Mouse (Mus musculus): ENCODE results near the gene Mrps33. TPM values are rescaled to one million over a fixed set of nuclear protein-coding genes. Genes with fewer than 3 reads are reported as not detected.

Gene Mrps33
- total RNA-seq (2021): 100 to 1,000 TPM in 1 of 2 experiments, 10 to 100 TPM in 1; 92.0 to 104 TPM
- long read RNA-seq, experiment 1, transcript Mrps33-201 (3 exons, 1,107 nt): major isoform, 77 of 90 reads
- long read RNA-seq, experiment 1, partial matches to known transcripts: 2 of 90 reads
- long read RNA-seq, experiment 1, other reads (novel, unspliced or antisense): 8 of 90 reads
- long read RNA-seq, experiment 2, transcript Mrps33-201 (3 exons, 1,107 nt): major isoform, 83 of 103 reads
- long read RNA-seq, experiment 2, partial matches to known transcripts: 3 of 103 reads
- long read RNA-seq, experiment 2, other reads (novel, unspliced or antisense): 14 of 103 reads

DNA sequence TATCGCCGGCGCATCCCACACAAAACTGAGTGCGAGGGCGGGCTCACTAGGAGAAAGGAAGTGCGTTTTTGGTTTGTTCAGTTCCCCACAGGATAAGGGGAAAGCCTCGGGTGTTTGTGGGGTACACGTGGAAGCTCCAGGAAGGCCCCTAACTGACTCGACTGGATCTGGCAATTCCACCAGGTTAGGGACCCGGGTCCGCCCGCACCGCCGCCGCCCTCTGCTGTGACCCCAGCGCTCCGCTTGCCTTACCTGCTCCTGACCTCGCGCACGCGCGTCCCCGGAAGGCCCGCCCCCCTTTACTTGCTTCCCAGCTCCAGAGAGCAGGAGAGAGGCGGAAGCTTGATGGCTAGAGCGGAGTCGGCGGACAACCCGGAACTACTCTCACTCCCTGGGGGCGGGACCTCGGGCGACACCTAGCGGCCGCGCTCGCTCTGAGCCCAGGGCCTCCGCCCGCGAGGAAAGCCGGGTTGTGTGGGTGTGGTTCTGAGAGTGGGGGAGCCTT, at the start of gene Mrps33:
Mrps33 (minus strand) TSS at position 377 of the 505 bp plus-strand sequence.
- peak; percentile 98 to 99 for DNase-seq (ENCODE audit: low spot score in 2 of 2)

DNA sequence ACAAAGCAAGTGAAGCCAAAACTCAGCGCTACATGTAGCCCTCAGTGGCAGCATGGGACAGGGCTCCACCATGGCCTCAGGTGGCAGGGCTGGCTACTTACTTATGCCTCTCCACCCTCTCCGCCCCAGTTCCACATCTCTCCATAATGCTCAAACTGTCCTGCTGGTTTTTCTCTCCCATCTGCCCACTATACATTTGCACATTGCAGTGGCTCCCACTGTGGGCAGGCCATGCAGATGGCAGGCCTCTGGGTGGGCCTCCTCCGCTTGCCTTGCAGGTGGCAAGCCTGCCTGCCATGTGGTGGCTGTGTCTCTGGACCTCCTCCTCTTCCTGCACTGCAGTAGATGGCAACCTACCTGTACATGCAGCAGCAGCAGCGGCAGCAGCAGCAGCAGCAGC, 38.9 kb upstream of the Mrps33 start:
- DNase-seq (ENCODE audit: low spot score in 2 of 2): peak; percentile 15 to 42

DNA sequence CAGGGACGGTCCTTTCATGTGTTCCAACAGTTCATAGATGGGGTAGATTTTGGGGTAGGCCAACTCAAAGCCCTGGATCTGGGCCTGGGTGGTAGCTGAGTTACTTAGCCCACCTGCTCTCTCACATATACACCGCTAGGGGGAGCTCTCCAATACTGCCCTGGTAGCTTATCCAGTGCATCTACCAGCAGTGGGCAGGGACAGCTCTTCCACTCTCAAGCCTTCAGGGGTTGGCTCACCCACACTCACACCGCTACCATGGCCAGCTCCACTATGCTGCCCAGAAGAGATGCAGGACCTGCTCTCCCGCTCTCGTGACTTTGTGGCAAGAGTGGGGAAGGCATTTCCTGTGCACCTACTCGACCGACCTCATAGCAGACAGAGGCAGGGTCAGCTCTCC, 38.0 kb upstream of the Mrps33 start:
- no peak for DNase-seq (ENCODE audit: low spot score in 2 of 2)

DNA sequence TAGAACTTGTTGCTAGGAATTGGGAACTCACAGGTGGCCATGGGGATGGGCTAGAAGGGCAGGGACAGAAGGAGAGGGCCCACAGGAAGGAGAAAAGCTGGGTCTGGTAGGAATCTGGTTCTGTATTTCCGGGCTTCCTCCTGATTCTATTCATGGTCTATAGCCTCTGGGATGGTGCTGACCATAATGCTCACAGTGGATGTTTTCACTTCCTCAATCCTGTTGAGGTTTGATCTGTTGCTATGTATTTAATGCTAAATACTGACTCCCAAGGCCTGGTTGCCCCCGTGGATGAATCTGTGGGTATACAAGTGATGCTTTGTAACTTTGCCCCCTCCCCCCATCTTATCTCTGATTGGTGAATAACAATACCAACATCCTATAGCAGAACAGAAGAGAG, 36.8 kb upstream of the Mrps33 start:
- no peak for DNase-seq (ENCODE audit: low spot score in 2 of 2)

DNA sequence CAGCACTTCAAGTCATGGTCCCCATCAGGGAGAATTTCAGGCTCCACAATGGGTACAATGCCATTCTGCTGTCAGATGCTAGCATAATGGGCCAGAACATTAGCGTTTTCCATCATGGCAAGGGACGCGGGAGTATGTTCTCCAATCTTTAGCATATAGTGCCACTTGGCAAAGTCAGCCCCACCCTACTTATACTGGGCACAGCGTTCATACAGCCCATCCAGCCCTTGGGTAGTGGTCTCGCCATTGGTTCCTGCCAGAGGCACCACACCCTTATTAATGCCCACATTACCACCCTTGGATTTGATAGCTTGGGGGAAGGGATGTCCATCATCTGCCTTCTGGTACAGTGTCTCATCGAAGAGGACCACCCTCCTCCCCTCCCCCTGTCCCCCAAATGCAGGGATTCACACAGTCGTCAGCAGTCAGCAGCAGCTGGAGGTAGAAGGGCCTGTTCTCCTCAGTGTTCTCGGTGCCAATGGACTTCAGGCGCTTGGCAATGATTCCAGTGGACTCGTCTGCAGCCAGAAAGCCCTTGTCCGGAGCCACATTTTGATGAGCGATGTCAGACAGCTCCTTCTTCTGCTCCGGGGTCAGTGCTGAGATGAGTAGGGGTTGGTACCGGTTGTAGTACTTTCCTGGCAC, 33.0 kb upstream of the Mrps33 start:
- DNase-seq (ENCODE audit: low spot score in 2 of 2): no peak

DNA sequence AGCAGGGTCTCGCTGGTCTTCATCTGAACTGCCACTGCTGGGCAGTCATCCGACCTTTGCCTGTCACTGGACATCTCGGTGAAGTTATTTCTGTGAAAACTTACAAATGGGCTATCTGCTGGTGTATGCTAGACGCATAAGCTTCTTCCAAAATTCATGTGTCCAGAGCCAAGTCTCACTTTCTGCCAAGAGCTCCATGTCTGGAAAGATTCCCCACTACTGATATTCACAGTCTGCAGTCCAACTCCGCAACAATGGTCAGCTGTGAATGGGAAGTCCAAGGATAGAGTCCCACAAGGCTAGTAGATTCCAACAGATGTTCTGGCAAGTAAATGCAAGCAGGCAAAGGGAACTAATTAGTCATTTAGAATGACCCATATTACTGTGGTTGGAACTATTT, 17.9 kb upstream of the Mrps33 start:
- DNase-seq (ENCODE audit: low spot score in 2 of 2): no peak

DNA sequence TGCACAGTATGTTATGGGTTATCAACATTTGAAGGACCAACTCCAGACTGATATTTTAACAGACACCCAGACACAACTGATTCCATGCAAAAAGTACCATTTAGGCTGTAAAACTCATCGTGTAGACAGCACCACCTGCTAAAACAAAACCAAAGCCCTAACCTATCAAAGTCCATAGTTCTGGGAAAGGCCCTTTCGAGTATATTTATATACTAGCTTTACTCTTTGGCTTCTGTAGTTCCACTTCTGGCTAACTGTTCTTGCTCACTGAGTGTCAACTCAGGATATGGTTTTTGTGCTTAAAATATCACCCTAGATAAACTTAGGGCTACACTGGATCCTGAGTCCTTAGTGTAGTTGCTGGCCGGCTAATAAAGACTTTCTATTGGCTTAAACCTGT, 10.5 kb upstream of the Mrps33 start:
- DNase-seq (ENCODE audit: low spot score in 2 of 2): no peak

DNA sequence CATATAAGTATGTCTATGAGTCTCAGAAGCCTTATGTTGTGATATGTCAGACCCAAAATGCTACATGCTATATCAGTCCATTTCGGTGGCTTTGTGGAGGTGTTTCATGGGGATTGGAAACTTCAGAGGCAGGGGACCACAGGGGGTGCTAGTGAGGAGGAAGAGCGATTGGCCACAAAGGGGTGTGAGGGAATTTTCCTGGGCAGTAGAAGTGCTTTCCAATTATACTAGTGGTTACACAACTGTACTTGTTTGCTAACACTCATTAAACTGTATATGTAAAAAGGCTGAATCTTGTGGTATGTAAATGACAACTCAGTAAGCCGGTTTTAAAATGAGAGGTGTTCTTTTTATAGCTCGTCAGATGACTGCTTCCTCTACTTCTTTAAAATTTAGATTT, 8.1 kb upstream of the Mrps33 start:
- DNase-seq (ENCODE audit: low spot score in 2 of 2): no peak

DNA sequence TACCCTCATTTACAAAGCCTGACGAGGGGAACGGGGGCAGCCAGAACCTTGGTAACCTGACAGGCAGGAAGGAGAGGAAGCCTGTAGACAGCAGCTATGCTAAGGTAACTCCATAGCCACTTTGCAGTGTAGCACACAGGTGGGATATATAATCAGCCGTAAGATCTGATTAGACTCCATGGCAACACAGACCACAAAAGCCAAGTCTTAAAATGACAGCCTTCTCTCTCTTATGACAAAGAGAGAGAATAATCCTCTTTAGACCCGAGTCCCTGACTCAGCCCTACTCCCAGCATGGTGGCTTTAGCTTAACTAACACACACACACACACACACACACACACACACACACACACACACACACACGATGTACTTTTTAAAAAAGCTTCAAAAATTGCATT, 2.3 kb downstream of the Mrps33 start:
- no peak for DNase-seq (ENCODE audit: low spot score in 2 of 2)

DNA sequence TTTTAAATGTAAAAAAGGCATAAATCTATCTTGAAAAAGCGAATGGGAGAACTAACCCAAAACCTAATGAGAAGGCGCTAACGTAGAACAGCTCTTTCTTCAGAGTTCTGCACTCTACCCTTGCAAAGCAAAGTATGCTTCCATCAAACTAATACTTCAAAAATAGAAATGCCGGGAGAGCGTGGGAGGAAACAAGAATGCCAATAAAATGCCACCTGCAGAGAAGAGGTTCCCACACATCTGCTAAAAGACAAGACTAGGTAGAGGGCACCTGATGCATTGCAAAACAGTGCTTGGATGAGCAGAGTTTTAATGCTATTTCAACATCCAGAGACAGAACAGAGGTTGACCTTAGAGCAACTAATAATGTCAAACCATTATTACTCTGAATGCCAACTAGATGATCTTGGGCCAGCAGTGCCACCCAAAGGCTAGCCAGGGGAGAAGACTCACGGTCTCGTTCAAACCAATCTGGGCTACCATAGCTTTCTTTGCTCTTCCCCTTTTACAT, 3.7 kb downstream of the Mrps33 start:
- no peak for DNase-seq (ENCODE audit: low spot score in 2 of 2)

DNA sequence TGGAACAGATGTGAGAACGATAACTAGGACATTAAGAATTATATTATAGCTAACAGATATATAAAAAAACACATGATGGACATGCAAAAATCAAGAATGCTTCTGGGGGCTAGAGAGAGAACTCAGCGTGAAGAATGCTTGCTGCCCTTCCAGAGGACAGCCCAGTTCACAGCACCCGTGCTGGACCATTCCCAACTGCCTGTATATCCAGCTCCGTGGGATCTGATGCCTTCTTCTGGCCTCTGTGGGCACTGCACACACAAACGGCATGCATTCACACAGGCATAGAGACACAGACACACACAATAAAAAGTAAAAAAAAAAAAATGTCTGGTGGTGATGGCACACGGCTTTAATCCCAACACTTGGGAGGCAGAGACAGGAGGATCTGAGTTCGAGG, 4.5 kb downstream of the Mrps33 start:
- DNase-seq (ENCODE audit: low spot score in 2 of 2): no peak

DNA sequence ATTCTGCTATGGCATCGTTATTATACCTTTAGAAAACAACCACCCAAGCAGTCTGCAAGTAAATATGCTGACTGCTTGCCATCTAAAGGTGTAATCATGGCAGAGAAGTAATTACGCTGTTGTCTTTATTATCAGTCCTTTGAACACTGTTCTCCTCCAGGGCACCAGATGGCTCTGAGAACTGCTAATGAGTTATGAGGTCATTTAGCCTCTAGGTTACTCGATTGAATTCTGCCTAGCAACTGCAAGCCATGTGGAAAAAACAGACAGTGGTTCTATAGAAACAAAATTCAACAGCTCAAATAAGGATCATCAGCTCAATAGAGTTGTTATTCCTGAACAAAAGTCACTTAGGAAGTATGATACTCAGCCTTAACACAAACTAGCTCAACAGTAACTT, 4.9 kb downstream of the Mrps33 start:
- DNase-seq (ENCODE audit: low spot score in 2 of 2): no peak

DNA sequence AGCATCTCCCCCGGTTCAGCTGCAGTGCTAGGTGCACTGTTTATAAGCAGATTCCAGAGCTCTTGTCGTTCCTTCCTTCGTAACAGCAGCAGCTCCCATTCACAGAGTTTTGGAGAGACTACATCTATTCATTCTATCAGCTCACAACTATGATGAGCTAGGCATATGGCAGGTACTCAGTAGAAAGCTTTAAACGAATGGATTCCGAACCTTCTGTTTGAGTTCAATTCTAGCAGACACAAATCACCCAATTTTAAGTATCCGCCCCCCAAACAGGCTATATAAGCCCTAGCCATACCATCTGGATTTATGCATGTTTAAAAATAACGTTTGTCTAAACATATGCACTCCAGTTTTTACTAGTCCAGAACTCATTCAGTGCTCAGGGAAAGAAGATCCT, 9.8 kb downstream of the Mrps33 start:
- DNase-seq (ENCODE audit: low spot score in 2 of 2): no peak

DNA sequence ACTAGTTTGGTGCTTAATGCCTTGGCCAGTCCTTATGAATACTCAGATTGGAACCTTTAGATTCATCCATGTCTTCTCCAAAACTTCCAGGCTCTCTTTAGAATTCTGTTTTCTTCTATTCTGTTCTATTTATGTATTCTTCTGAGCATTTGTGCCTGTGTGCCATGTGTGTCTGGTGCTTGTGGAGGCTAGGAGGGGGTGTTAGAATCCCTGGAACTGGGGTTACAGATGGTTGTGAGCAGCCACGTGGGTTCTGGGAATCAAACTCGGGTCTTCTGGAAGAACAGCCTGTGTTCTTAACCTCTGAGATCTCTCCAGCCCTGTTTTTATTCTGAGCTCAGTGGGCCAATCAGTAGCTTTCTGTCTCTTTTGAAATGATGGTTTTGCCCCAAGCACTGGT, 13.7 kb downstream of the Mrps33 start:
- peak in 1 of 2 experiments; percentile 35 for DNase-seq (ENCODE audit: low spot score in 2 of 2)

DNA sequence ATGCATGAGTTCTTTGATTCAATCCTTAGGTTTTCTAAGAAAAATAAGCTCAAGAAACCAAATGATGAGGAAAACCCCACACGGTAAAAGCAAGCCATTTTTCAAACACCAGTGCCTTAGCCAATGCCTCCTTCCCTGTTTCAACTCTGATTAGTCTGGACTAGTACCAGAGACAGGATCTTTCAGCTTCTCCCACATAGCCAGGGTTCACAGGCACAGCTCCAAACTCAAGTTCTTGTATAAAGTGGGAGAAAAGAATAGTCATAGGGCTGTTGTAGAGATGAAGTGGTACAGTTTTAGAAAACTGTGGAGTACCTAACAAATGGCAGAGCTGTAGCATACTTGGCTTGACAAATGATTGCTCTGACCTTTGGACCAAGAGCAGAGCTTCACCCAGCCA, 14.6 kb downstream of the Mrps33 start:
- no peak for DNase-seq (ENCODE audit: low spot score in 2 of 2)

DNA sequence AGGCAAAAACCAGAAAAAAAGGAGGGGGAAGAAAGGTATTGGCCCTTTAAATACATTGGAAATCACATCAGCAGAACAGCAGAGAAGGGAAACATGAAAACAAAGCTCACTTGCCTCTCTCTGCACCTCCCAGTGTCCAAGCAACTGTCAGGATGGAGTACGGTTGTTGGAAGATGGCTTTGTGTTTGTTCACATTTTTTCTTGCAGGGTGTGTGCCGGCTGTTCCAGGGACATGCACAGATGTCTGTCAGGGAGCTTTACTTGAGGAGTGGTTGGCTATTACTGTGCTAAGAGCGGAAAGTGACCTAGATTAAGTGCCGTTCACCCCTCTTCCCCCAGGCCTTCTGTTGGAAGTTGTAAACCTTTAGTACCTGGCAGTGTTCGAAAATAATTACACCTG, 19.0 kb downstream of the Mrps33 start:
- no peak for DNase-seq (ENCODE audit: low spot score in 2 of 2)

DNA sequence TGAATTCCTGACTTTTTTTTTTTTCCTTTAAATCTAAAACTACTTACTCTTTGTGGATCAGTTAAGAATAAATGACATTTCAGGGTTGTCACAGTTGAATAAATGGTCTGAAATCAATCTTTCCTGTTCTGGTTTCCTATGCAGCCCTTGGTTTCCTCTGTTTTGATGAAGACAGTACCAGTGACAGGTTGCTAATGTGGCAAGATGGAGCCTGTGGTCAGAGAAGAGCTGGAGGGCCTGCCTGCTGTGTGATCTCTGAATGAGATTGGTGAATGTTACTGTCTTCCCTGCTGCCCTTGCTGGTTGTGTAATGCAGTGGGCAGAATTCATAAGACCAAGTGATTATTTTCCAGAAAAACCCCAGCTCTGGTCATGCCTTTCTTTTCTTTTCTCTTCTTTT, 22.4 kb downstream of the Mrps33 start:
- no peak for DNase-seq (ENCODE audit: low spot score in 2 of 2)

DNA sequence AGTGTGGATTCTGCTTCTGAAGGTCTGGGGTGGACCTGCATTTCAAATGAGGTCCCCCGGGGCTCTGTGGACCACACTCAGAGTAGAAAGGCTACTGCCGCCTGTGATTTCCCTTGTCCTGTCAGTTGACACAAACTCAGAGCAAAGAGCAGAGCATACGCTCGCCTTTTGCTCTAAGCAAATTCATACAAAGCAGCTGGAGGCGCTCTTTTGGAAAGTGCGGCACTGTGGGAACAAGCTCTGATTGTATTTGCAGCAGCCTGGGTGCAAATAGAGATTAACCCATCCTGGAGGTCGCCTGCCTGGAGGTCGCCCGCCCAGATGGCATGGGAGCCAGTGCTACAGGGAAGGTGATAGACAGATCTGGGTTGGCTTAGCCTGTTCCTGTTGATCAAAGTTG, 23.0 kb downstream of the Mrps33 start:
- DNase-seq (ENCODE audit: low spot score in 2 of 2): no peak

DNA sequence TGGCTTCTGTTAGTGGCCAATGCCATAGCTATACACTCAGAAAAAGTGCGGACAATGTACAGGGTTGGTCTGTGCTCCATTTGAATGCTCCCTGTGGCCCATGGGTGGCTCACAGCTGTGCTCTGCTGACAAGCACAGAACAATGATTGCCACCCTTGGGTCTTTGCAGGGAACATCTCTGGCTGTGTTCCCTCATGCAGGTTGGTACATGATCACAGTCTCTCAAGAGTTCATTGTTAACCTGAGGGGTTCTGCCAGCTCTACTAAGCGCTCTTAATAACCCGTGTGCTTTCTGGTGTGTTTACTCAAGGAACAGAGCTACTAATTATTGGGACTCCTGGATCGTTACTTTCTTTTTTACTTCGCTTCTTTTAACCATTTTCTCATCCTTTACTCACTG, 24.8 kb downstream of the Mrps33 start:
- DNase-seq (ENCODE audit: low spot score in 2 of 2): no peak

DNA sequence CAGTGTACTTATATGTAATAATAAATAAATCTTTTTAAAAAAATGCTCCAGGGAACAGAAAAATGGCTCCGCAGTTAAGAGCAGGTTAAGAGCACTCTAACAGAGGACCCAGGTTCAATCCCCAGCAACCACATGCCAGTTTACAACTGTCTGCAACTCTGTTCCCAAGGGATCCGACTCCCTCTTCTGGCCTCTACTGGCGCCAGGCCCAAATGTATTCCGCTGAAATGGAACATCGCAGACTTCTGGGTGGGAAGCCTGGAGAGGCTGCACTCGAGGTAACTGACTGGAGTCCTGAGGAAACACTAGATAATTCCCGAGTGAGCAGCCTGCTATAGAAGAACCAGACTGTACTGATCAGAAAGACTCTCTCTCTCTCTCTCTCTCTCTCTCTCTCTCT, 27.3 kb downstream of the Mrps33 start:
- DNase-seq (ENCODE audit: low spot score in 2 of 2): no peak

DNA sequence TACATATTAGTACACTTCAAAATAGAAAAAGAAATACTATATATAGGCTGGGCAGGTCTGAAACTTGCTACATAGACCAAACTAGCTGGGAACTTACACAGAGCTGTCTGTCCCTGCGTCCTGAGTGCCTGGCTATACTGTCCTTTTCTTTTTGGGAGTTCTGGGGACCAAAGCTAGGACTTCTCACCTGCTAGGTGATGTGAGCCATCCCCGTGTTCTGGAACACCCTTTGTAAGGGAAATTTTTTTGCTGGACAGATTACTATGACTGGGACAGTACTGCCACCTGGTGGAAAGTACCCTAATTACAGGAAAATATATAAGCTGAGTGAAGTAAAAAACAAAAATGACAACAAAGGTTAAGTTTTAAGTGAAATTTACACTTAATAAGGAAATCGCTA, 28.2 kb downstream of the Mrps33 start:
- DNase-seq (ENCODE audit: low spot score in 2 of 2): peak in 1 of 2 experiments; percentile 29

DNA sequence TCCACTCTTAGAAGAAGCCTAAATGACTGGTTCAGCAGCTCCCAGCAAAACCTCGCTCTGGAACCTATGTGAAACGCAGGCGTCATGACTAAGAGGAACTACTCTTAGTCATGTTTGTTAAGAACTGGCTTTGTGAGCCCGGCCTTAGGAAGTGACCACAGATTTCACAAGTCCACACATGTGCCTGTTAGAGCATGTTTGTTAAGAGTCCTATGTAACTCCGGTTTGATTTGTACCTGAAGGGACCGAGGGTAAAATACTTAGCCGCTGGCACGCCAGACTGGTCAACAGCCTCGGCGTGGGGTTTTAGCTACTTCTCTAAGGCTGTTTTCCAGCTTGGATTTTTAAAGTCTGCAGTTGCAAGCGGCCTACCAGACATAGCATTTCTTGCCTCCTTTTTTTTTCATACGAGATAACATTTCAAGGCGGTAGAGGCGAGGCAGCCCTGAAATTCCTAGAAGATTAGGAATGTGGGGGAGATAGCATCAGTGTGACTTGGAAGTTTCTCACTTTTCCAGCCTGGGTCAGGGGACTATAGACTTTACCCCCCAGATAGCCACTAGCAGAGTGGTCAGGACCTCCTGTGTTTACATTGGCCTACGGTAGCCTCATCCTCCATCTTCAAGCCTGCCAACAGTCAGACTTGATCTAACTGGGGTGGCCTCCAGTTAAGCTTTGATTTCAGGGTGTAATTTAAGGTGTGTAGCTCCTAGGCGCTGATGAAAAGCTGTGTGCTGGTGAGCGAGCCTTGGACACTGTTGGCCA, 28.8 kb downstream of the Mrps33 start:
- no peak for DNase-seq (ENCODE audit: low spot score in 2 of 2)
